13 mouse cellular contexts compared by ENCODE assay signal in genomic region chr7:132882343-132882742, GRCm38 (mm10). TPM values are rescaled to one million over a fixed set of nuclear protein-coding genes. Genes with fewer than 3 reads are reported as not detected.
DNase-seq lines count a peak whose midpoint lies in the region; ATAC-seq and TF ChIP-seq lines count a peak whose summit lies in the region.
"Had no signal": no experiment of that assay in that cellular context is flagged by ENCODE, and none has a peak within 500 bp of the region (broad histone marks: within the 10 kb centered on the region; RNA-seq: fewer than 3 reads in every experiment).

No protein-coding gene starts in this region.

- intact Hi-C loops in heart, adult 2 months (cut with DNase I) = loop anchor here (2.0 to 5.0 kb wide), 3 partner anchors 90 to 226 kb away; no protein-coding TSS in a partner anchor
- intact Hi-C loops in heart, postnatal 25 days (cut with DNase I) = no loop called here

- TF ChIP-seq EP300 in heart, adult 2 months (IDR thresholded peaks at IDR 0.05; ENCODE audit: insufficient read depth, low read depth, low read length) = no peak

- H3K4me3 ChIP-seq in heart, adult 2 months = no peak overlapping the region
- H3K4me3 ChIP-seq in midbrain, postnatal 0 days (ENCODE audit: low read depth, low read length) = no peak overlapping the region
- H3K4me3 ChIP-seq in midbrain, embryonic 16.5 days (ENCODE audit: low read depth, low read length) = no peak overlapping the region
- H3K4me3 ChIP-seq: embryonic facial prominence, embryonic 12.5 days; kidney, embryonic 15.5 days had no signal

- WGBS in heart, adult 2 months = 70% methylated on average over 2 of the region's 2 CpGs
- WGBS in midbrain, postnatal 0 days = 71% methylated on average over 2 of the region's 2 CpGs
- WGBS in midbrain, embryonic 16.5 days = 83% methylated on average over 2 of the region's 2 CpGs

- H3K36me3 ChIP-seq in heart, adult 2 months (ENCODE audit: control insufficient read depth, insufficient read depth, low read length) = peaks cover 5% of the 10 kb centered on the region; the same call in 1 of the 2 replicates
- H3K36me3 ChIP-seq in midbrain, postnatal 0 days (ENCODE audit: insufficient read depth, low read length) = peaks cover 55% of the 10 kb centered on the region
- peaks cover 46% of the 10 kb centered on the region for H3K36me3 ChIP-seq in midbrain, embryonic 16.5 days (ENCODE audit: control insufficient read depth, insufficient read depth, low read length)

- ATAC-seq in midbrain, postnatal 0 days (ENCODE audit: low FRiP score) = no peak
- ATAC-seq in midbrain, embryonic 16.5 days = no peak

- H3K9ac ChIP-seq in heart, adult 2 months (ENCODE audit: low read depth, low read length) = no peak overlapping the region
- H3K9ac ChIP-seq in midbrain, postnatal 0 days (replicated peaks; ENCODE audit: low read length, poor library complexity, severe bottlenecking) = no peak overlapping the region
- no peak overlapping the region for H3K9ac ChIP-seq in midbrain, embryonic 16.5 days (ENCODE audit: low read depth, low read length)
- H3K9ac ChIP-seq: embryonic facial prominence, embryonic 12.5 days; kidney, embryonic 15.5 days had no signal

- 0 out of 2 replicates have a peak, but pooled peaks cover 2% of the 10 kb centered on the region for H3K4me1 ChIP-seq in heart, adult 2 months (ENCODE audit: control insufficient read depth, insufficient read depth, low read length)
- H3K4me1 ChIP-seq in midbrain, postnatal 0 days (ENCODE audit: insufficient read depth, low read length) = no peaks in the 10 kb centered on the region
- no peaks in the 10 kb centered on the region for H3K4me1 ChIP-seq in midbrain, embryonic 16.5 days (ENCODE audit: control insufficient read depth, insufficient read depth, low read length)

- H3K27ac ChIP-seq in heart, adult 2 months = no peak overlapping the region
- H3K27ac ChIP-seq in midbrain, postnatal 0 days (ENCODE audit: low read depth, low read length) = no peak overlapping the region
- no peak overlapping the region for H3K27ac ChIP-seq in midbrain, embryonic 16.5 days (ENCODE audit: low read length)
- H3K27ac ChIP-seq: embryonic facial prominence, embryonic 12.5 days; kidney, embryonic 15.5 days; macrophage had no signal

- H3K79me2 ChIP-seq in heart, adult 2 months (replicated peaks; ENCODE audit: control insufficient read depth, insufficient read depth, low read length) = no peaks in the 10 kb centered on the region

- DNase-seq in heart, adult 2 months = no peak
- no peak for DNase-seq in heart, postnatal 25 days (ENCODE audit: low spot score)
- no peak for DNase-seq in midbrain, postnatal 0 days (ENCODE audit: low spot score)
- DNase-seq in embryo, embryonic 11 days = peak; percentile 23
- peak; percentile 37 for DNase-seq in thymus, postnatal 4 days
- DNase-seq in testis, postnatal 10 days (ENCODE audit: low spot score) = no peak
- DNase-seq in urinary bladder, postnatal 25 days (ENCODE audit: low spot score) = no peak
- DNase-seq: heart, adult 11 months; left cerebral cortex, postnatal 4 days had no signal

- H3K9me3 ChIP-seq in midbrain, postnatal 0 days (ENCODE audit: low read length) = no peaks in the 10 kb centered on the region
- no peaks in the 10 kb centered on the region for H3K9me3 ChIP-seq in midbrain, embryonic 16.5 days (replicated peaks; ENCODE audit: control insufficient read depth, low read length, poor library complexity, severe bottlenecking)
- H3K9me3 ChIP-seq: embryonic facial prominence, embryonic 12.5 days; kidney, embryonic 15.5 days had no signal

- TF ChIP-seq POLR2A in heart, adult 2 months (IDR thresholded peaks at IDR 0.05; ENCODE audit: insufficient read depth, low read depth, low read length) = no peak

- peak; percentile 58 for TF ChIP-seq CTCF in heart, adult 2 months (IDR thresholded peaks at IDR 0.05)
- TF ChIP-seq CTCF in midbrain, postnatal 0 days (IDR thresholded peaks at IDR 0.05) = peak; percentile 55

- no peak overlapping the region for H3K4me2 ChIP-seq in midbrain, postnatal 0 days (ENCODE audit: low read depth, low read length, poor library complexity, severe bottlenecking)
- no peak overlapping the region for H3K4me2 ChIP-seq in midbrain, embryonic 16.5 days (ENCODE audit: low read length)
- H3K4me2 ChIP-seq: embryonic facial prominence, embryonic 12.5 days; kidney, embryonic 15.5 days had no signal

- no peaks in the 10 kb centered on the region for H3K27me3 ChIP-seq in heart, adult 2 months (ENCODE audit: control insufficient read depth, insufficient read depth, low read length)
- no peaks in the 10 kb centered on the region for H3K27me3 ChIP-seq in midbrain, postnatal 0 days (ENCODE audit: insufficient read depth, low read length)
- H3K27me3 ChIP-seq in midbrain, embryonic 16.5 days (ENCODE audit: control insufficient read depth, insufficient read depth, low read depth, low read length) = no peaks in the 10 kb centered on the region
- H3K27me3 ChIP-seq: embryonic facial prominence, embryonic 12.5 days; kidney, embryonic 15.5 days had no signal

RNA-seq across cellular contexts. Expression of gene Abraxas2, which starts 23.3 kb away (rescaled TPM):
- 10 to 100 TPM; 20.3 to 21.3 TPM for total RNA-seq in heart, adult 2 months (2021)
- polyA plus RNA-seq in heart, adult 2 months (2012; rRNA removed) = 9.8 and 15.9 TPM in 2 replicates
- 10 to 100 TPM; 21.0 to 21.4 TPM for total RNA-seq in heart, postnatal 25 days (2021)
- total RNA-seq in midbrain, postnatal 0 days (2014; rRNA removed) = 26.7 and 28.8 TPM in 2 replicates
- 31.1 and 32.3 TPM in 2 replicates for polyA plus RNA-seq in midbrain, postnatal 0 days (2015; fragmentation: Nextera tagmentation; extraction: Ambion mirVana)
- polyA plus RNA-seq in midbrain, embryonic 16.5 days (2015; fragmentation: Nextera tagmentation; extraction: Ambion mirVana) = 37.4 and 38.6 TPM in 2 replicates

RNA-seq across cellular contexts. Expression of gene Eef1akmt2, which starts 29.9 kb away (rescaled TPM):
- total RNA-seq in heart, adult 2 months (2021) = 1 to 10 TPM; 7.7 TPM
- 5.2 and 6.0 TPM in 2 replicates for polyA plus RNA-seq in heart, adult 2 months (2012; rRNA removed)
- 1 to 10 TPM; 9.6 to 9.8 TPM for total RNA-seq in heart, postnatal 25 days (2021)
- 52.1 and 62.1 TPM in 2 replicates for total RNA-seq in midbrain, postnatal 0 days (2014; rRNA removed)
- polyA plus RNA-seq in midbrain, postnatal 0 days (2015; fragmentation: Nextera tagmentation; extraction: Ambion mirVana) = 80.1 and 84.2 TPM in 2 replicates
- 91.7 and 94.3 TPM in 2 replicates for polyA plus RNA-seq in midbrain, embryonic 16.5 days (2015; fragmentation: Nextera tagmentation; extraction: Ambion mirVana)

RNA-seq across cellular contexts. Expression of gene Zranb1, which starts 48.6 kb away (rescaled TPM):
- 10 to 100 TPM; 31.5 to 37.2 TPM for total RNA-seq in heart, adult 2 months (2021)
- 8.2 and 17.6 TPM in 2 replicates for polyA plus RNA-seq in heart, adult 2 months (2012; rRNA removed)
- total RNA-seq in heart, postnatal 25 days (2021) = 10 to 100 TPM; 28.4 to 34.8 TPM
- total RNA-seq in midbrain, postnatal 0 days (2014; rRNA removed) = 45.1 and 64.6 TPM in 2 replicates
- polyA plus RNA-seq in midbrain, postnatal 0 days (2015; fragmentation: Nextera tagmentation; extraction: Ambion mirVana) = 26.6 and 28.2 TPM in 2 replicates
- 19.2 and 21.0 TPM in 2 replicates for polyA plus RNA-seq in midbrain, embryonic 16.5 days (2015; fragmentation: Nextera tagmentation; extraction: Ambion mirVana)

Comparison
In these comparisons a context has a peak if more than half of its experiments do, and no peak if none do; other contexts are left out.
1. DNase-seq: peak in embryo, embryonic 11 days (single experiment) and thymus, postnatal 4 days (single experiment); none in heart, adult 2 months (0 of 2), heart, postnatal 25 days (single experiment), midbrain, postnatal 0 days (single experiment), testis, postnatal 10 days (single experiment) and urinary bladder, postnatal 25 days (single experiment).